Mouse (Mus musculus) heart, postnatal 0 days (tissue): ENCODE data around the gene Negr1. TPM values are rescaled to one million over a fixed set of nuclear protein-coding genes. Genes with fewer than 3 reads are reported as not detected.

Experiments
- ATAC-seq: fragments of 200-750 bp; cut with Nextera tagmentation; 2 replicates; pipeline ENCODE4 v1.8.0; 2017; ENCODE audit warnings: low read depth, moderate number of reproducible peaks, moderate library complexity; ENCODE audit not compliant: insufficient read depth
- DNase-seq: peaks from one replicate; pipeline ENCODE4 v3.0.0-alpha.2; 2016; ENCODE audit warnings: low spot score
- H3K27ac ChIP-seq: fragments of 300-500 bp; sonication (generic); 2 replicates; pipeline ENCODE4 v1.5.1; 2014; ENCODE audit warnings: low read depth, mild to moderate bottlenecking
- H3K27me3 ChIP-seq: fragments of 300-500 bp; sonication (generic); 2 replicates; pipeline ENCODE4 v1.6.1; 2014; ENCODE audit warnings: low read length, mixed read lengths; ENCODE audit not compliant: control insufficient read depth, insufficient read depth
- H3K36me3 ChIP-seq: fragments of 300-500 bp; sonication (generic); replicated peaks from 2 replicates; pipeline ENCODE4 v1.6.1; 2014; ENCODE audit warnings: low read length, mixed read lengths; ENCODE audit not compliant: control insufficient read depth, insufficient read depth
- H3K4me1 ChIP-seq: fragments of 300-500 bp; sonication (generic); 2 replicates; pipeline ENCODE4 v1.6.1; 2014; ENCODE audit warnings: antibody characterized with exemption; ENCODE audit not compliant: control insufficient read depth, insufficient read depth
- H3K4me2 ChIP-seq: fragments of 300-500 bp; sonication (generic); 2 replicates; pipeline ENCODE4 v1.6.1; 2014; ENCODE audit warnings: low read depth, mild to moderate bottlenecking, low read length, moderate library complexity
- H3K4me3 ChIP-seq: fragments of 300-500 bp; sonication (generic); 2 replicates; pipeline ENCODE4 v1.5.1; 2014; ENCODE audit warnings: low read depth, low read length
- H3K9ac ChIP-seq: fragments of 300-500 bp; sonication (generic); replicated peaks from 2 replicates; pipeline ENCODE4 v1.6.1; 2014; ENCODE audit warnings: low read depth, low read length, mixed read lengths
- H3K9me3 ChIP-seq: fragments of 300-500 bp; sonication (generic); replicated peaks from 2 replicates; pipeline ENCODE4 v1.6.1; 2016; ENCODE audit warnings: low read length; ENCODE audit not compliant: control insufficient read depth
- CTCF ChIP-seq: IDR thresholded peaks from 2 replicates; pipeline ENCODE4 v1.5.1; 2016; ENCODE audit warnings: antibody characterized with exemption, control low read depth, low read depth
- EP300 ChIP-seq: IDR thresholded peaks from 2 replicates; pipeline ENCODE4 v1.6.1; 2016; ENCODE audit warnings: antibody characterized with exemption, low read depth
- WGBS: fragments of 180-500 bp; shearing (Covaris S2); extraction: QIAGEN DNeasy Blood & Tissue Kit; methylation state at CpG from one replicate; pipeline ENCODE4 v1.1.7; 2014; 5-methylcytosine and 5-hydroxymethylcytosine counted together
- polyA plus RNA-seq: library from polyadenylated mRNA; unstranded; fragments of >200 nt; fragmentation: Nextera tagmentation; extraction: Ambion mirVana; gene quantifications from 2 replicates; pipeline ENCODE4 v1.2.1, GENCODE M21; 2015
- total RNA-seq: library from RNA; depleted of rRNA; stranded (reverse); fragments of >200 nt; gene quantifications from 2 replicates; pipeline ENCODE4 v1.2.3, GENCODE M21; 2014; ENCODE audit warnings: low replicate concordance

Negr1 gene
- total and polyA plus RNA-seq, 2 experiments from 2014 or later, result 0.55 to 2.0 TPM

DNA sequence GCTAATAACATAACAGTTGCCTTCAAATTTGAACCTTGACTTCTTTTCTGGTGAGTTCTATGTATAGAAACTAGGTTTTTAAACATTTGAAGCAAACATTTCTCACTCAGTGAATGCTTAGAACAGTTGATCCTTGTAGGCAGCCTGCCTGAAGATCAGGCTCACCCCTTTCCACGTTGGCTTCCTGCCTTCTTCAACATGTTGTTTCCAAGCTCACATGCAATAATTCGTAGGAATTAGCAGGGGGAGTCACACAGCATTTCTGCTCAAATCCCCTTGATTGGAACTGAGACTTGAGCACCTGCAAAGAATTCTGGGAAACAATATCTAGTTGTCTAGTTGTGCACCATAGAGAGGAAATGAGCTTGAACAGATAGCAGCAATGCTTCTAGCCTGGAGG is 430.6 kb downstream of the Negr1 start:
- no peak for DNase-seq
- Histone ChIP-seq H3K4me3 (no peak overlapping the region), H3K27ac (no peak overlapping the region), H3K27me3 (no peaks in the 10 kb centered on the region), H3K36me3 (no peaks in the 10 kb centered on the region), H3K4me1 (no peaks in the 10 kb centered on the region), H3K9me3 (no peaks in the 10 kb centered on the region), H3K9ac (no peak overlapping the region), H3K4me2 (no peak overlapping the region)
- 47% methylated on average over 2 of the region's 2 CpGs for WGBS
- TF ChIP-seq CTCF, result no peak
- TF ChIP-seq EP300, result no peak
- ATAC-seq, result no peak

GRCm38 (mm10) chr3:156992811-156993210 is 431.2 kb downstream of the Negr1 start:
- DNase-seq, result no peak
- TF ChIP-seq CTCF (no peak), EP300 (no peak)

GRCm38 (mm10) chr3:156999177-156999808 is 437.7 kb downstream of the Negr1 start:
- H3K9ac ChIP-seq, result no peak overlapping the region
- no peaks in the 10 kb centered on the region for H3K9me3 ChIP-seq
- no peak overlapping the region for H3K4me2 ChIP-seq
- H3K4me1 ChIP-seq, result no peaks in the 10 kb centered on the region
- no peak for DNase-seq
- no peak overlapping the region for H3K4me3 ChIP-seq
- no peak for TF ChIP-seq CTCF
- TF ChIP-seq EP300, result no peak
- no peaks in the 10 kb centered on the region for H3K36me3 ChIP-seq
- no peak for ATAC-seq
- H3K27me3 ChIP-seq, result no peaks in the 10 kb centered on the region
- H3K27ac ChIP-seq, result no peak overlapping the region
- WGBS, result 55% methylated on average over 5 of the region's 5 CpGs

More at GRCm38 (mm10) chr3:156992811-156993210, 431.2 kb downstream of the Negr1 start:
- 56% methylated on average over 1 of the region's 1 CpGs for whole genome bisulfite sequencing
- Histone ChIP-seq H3K9ac (no peak overlapping the region), H3K4me1 (no peaks in the 10 kb centered on the region), H3K4me2 (no peak overlapping the region), H3K4me3 (no peak overlapping the region), H3K9me3 (no peaks in the 10 kb centered on the region), H3K27ac (no peak overlapping the region), H3K36me3 (no peaks in the 10 kb centered on the region), H3K27me3 (no peaks in the 10 kb centered on the region)
- no peak for ATAC-seq

GRCm38 (mm10) chr3:157021632-157022031 is 460.0 kb downstream of the Negr1 start:
- H3K27ac ChIP-seq, result no peak overlapping the region
- no peak for DNase-seq
- no peaks in the 10 kb centered on the region for H3K36me3 ChIP-seq
- 58% methylated on average over 2 of the region's 2 CpGs for WGBS
- H3K9ac ChIP-seq, result no peak overlapping the region
- H3K27me3 ChIP-seq, result no peaks in the 10 kb centered on the region
- ATAC-seq, result no peak
- no peaks in the 10 kb centered on the region for H3K4me1 ChIP-seq
- no peak overlapping the region for H3K4me2 ChIP-seq
- H3K4me3 ChIP-seq, result no peak overlapping the region
- no peak for TF ChIP-seq EP300
- no peak for TF ChIP-seq CTCF
- H3K9me3 ChIP-seq, result no peaks in the 10 kb centered on the region

DNA sequence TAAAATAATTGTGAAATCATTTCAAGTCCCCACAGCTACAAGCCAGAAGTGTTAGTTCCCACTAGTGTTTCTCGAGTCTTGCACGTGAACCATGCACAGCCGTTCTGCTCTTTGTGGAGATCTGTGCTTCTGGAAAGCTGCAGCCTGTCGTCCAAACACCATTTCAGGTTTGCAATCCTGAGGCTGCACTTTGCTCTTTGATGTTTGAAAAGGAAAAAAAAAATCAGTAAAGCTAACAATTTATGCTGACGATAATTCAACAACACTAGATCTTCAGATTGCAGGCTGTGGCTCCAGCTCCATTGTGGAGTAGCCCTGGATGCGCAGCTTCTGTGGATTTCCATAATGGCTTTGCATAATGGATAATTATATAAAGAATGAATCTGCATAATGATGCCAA is 463.0 kb downstream of the Negr1 start:
- no peak overlapping the region for H3K27ac ChIP-seq
- no peaks in the 10 kb centered on the region for H3K9me3 ChIP-seq
- no peak overlapping the region for H3K4me2 ChIP-seq
- no peak for ATAC-seq
- no peaks in the 10 kb centered on the region for H3K36me3 ChIP-seq
- H3K27me3 ChIP-seq, result no peaks in the 10 kb centered on the region
- H3K4me1 ChIP-seq, result no peaks in the 10 kb centered on the region
- no peak overlapping the region for H3K4me3 ChIP-seq
- no peak overlapping the region for H3K9ac ChIP-seq
- TF ChIP-seq EP300 (no peak), CTCF (no peak)
- no peak for DNase-seq
- 70% methylated on average over 6 of the region's 6 CpGs for WGBS
